Mouse (Mus musculus) spleen, adult 2 months (tissue): ENCODE data around the gene Gm45623. TPM values are rescaled to one million over a fixed set of nuclear protein-coding genes. Genes with fewer than 3 reads are reported as not detected.

Source experiments
- DNase-seq, 2 experiments: peaks; one replicate each; pipeline versions ENCODE4 v3.0.0 to v3.0.0-alpha.2; 2012 to 2021; ENCODE audit warnings: low spot score in 2 of 2, low read depth in 1 of 2
- H3K27ac ChIP-seq: fragments of 200-500 bp; 2 replicates; pipeline ENCODE4 v1.5.1; 2012; ENCODE audit warnings: low read length, inconsistent platforms; ENCODE audit not compliant: insufficient read depth
- H3K27me3 ChIP-seq: fragments of 200-500 bp; 2 replicates; pipeline ENCODE4 v1.6.1; 2012; ENCODE audit warnings: mild to moderate bottlenecking, moderate library complexity, low read length, inconsistent platforms; ENCODE audit not compliant: control insufficient read depth, insufficient read depth
- H3K36me3 ChIP-seq: fragments of 200-500 bp; 2 replicates; pipeline ENCODE4 v1.6.1; 2012; ENCODE audit warnings: mild to moderate bottlenecking, low read length, inconsistent platforms; ENCODE audit not compliant: control insufficient read depth, insufficient read depth
- H3K4me1 ChIP-seq: fragments of 200-500 bp; 2 replicates; pipeline ENCODE4 v1.6.1; 2011; ENCODE audit warnings: inconsistent platforms; ENCODE audit not compliant: control insufficient read depth, insufficient read depth, insufficient read length
- H3K4me3 ChIP-seq: fragments of 200-500 bp; 2 replicates; pipeline ENCODE4 v1.5.1; 2011; ENCODE audit warnings: mild to moderate bottlenecking, inconsistent platforms; ENCODE audit not compliant: insufficient read depth, insufficient read length; ENCODE audit errors: extremely low read depth
- CTCF ChIP-seq: fragments of 200-500 bp; IDR thresholded peaks from 2 replicates; pipeline ENCODE4 v1.5.1; 2011; ENCODE audit warnings: mild to moderate bottlenecking, inconsistent platforms; ENCODE audit not compliant: insufficient read depth, insufficient read length, insufficient replicate concordance; ENCODE audit errors: extremely low read depth
- POLR2A ChIP-seq: fragments of 200-500 bp; IDR thresholded peaks from 2 replicates; pipeline ENCODE4 v1.6.1; 2011; ENCODE audit warnings: low read depth, low read length, inconsistent platforms
- WGBS: fragments of 180-500 bp; shearing (Covaris S2); methylation state at CpG from one replicate; pipeline ENCODE4 v1.1.7; 2018; 5-methylcytosine and 5-hydroxymethylcytosine counted together
- polyA plus RNA-seq: library from polyadenylated mRNA; depleted of rRNA; stranded (reverse); fragments of >200 nt; gene quantifications from 2 replicates; pipeline ENCODE4 v1.2.3, GENCODE M21; 2012

Gm45623 gene
- polyA plus RNA-seq, 1 experiment, result 0.25 TPM

DNA sequence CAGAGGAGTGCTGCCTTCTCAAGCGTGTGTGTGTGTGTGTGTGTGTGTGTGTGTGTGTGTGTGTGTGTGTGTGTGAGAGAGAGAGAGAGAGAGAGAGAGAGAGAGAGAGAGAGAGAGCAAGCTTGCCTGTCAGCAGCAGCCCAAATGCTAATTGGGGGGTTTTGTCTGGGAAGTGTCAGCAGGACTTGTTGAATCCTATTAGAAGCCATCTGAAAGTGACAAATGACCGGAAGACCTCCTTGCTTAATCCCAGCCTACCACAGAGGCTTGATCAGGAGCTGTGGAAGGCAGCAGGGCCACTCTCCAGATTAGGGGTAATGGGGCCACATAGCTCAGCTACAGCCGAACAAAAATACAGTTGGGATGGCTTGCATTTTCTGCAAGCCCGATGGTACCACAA, 15.8 kb upstream of the Gm45623 start:
- DNase-seq, result no peak
- TF ChIP-seq POLR2A (no peak), CTCF (no peak)
- WGBS, result 76% methylated on average over 4 of the region's 4 CpGs
- no peaks in the 10 kb centered on the region for H3K27me3 ChIP-seq
- no peaks in the 10 kb centered on the region for H3K4me1 ChIP-seq
- no peaks in the 10 kb centered on the region for H3K36me3 ChIP-seq
- H3K4me3 ChIP-seq, result no peak overlapping the region
- H3K27ac ChIP-seq, result no peak overlapping the region

- Histone ChIP-seq H3K27me3 (no peaks in the 10 kb centered on the region), H3K4me3 (no peak overlapping the region), H3K36me3 (no peaks in the 10 kb centered on the region), H3K27ac (no peak overlapping the region), H3K4me1 (no peaks in the 10 kb centered on the region)
- TF ChIP-seq CTCF (no peak), POLR2A (no peak)
- DNase-seq, result no peak
- WGBS, result 75% methylated on average over 5 of the region's 5 CpGs
Observed at GRCm38 (mm10) chr13:56766211-56766610, 12.6 kb upstream of the Gm45623 start.

DNA sequence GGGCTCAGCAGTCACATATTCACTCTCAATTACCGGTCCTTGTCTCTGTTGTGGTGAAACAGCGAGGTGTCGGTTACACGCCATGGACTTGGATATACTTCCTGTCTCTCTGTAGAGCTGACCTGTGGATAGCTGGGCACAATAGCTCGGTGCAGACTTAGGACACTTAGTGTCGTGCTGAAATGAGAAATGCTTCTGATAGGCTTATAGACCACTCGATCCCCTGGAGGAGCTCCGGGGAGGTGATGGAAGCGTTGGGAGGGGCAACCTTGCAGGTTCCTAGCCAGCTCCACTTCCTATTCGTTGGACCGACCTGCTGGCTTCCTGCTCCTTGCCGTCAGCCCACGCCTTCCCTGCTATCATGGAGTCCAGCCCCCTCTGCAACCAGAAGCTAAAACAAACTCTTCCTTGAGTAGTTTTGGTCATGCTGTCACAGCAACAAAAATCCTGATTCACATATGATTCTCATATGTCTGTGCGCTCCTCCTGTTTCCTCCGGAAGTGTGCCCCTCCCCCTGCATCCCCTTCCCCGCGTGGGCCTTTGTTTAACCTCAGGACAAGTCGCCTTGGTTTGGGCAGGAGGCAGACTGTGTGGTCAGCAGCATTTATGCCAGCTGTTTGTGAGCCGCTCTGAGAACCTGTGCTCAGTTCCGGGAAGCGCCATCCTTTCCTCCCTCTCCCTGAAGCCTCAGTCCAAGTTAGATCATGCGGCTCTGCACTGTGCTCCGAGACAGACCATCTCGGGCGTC, 11.8 kb upstream of the Gm45623 start:
- DNase-seq, result no peak
- Histone ChIP-seq H3K4me3 (no peak overlapping the region), H3K4me1 (no peaks in the 10 kb centered on the region), H3K36me3 (no peaks in the 10 kb centered on the region), H3K27me3 (no peaks in the 10 kb centered on the region), H3K27ac (no peak overlapping the region)
- no peak for TF ChIP-seq POLR2A
- no peak for TF ChIP-seq CTCF
- 30% methylated on average over 25 of the region's 25 CpGs for WGBS

GRCm38 (mm10) chr13:56762446-56763229, 9.0 kb upstream of the Gm45623 start:
- H3K4me3 ChIP-seq, result no peak overlapping the region
- no peak for TF ChIP-seq CTCF
- TF ChIP-seq POLR2A, result no peak
- no peaks in the 10 kb centered on the region for H3K27me3 ChIP-seq
- H3K4me1 ChIP-seq, result no peaks in the 10 kb centered on the region
- WGBS, result 38% methylated on average over 13 of the region's 13 CpGs
- DNase-seq, result no peak
- H3K27ac ChIP-seq, result no peak overlapping the region
- H3K36me3 ChIP-seq, result no peaks in the 10 kb centered on the region

DNA sequence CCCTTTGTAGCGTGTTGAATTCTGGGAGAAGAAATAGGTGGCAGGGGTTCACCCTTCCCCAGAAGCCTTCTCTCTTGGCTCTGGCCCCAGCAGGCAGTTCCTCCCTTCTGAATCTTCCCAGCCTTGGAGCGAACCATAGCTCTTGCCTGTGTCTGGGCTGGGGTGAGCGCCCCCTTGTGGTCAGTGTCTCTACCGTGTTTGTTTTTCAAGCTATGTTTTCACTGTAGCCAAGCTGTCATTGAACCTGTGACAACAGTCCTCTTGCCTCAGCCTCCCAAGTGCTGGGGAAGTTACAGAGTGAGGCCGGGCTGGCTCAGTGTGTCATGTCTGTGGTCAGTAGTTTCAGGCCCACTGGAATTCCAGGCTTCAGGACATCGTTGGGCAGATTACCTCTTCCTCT, 4.9 kb upstream of the Gm45623 start:
- peak; percentile 19 to 60 for DNase-seq
- Histone ChIP-seq H3K27me3 (peaks cover under 1% of the 10 kb centered on the region; the same call in 1 of the 2 replicates), H3K4me3 (no peak overlapping the region), H3K4me1 (no peaks in the 10 kb centered on the region), H3K27ac (no peak overlapping the region), H3K36me3 (no peaks in the 10 kb centered on the region)
- TF ChIP-seq CTCF, result peak; percentile 73; the same call in 1 of the 2 replicates
- TF ChIP-seq POLR2A, result no peak
- WGBS, result 22% methylated on average over 6 of the region's 6 CpGs

DNA sequence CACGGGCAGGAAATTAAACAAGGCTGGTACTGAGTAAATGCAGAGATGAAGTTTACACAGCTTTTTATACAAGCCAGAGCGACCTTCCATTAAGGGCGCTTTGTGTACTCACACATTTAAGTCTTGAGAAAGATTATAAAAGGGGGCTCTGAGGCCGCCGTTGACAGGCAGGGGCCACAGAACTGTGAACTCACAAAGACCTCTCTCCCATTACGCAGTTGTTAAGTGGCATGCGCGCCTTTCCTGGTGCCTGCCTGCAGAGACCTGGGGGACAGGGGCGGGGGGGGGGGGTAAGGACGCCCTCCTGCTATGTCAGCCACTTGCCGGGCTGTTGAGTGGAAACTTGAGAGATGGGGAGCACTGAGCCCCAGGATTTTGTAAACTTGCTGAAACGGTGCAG, 3.6 kb upstream of the Gm45623 start:
- DNase-seq, result no peak
- TF ChIP-seq POLR2A, result no peak
- TF ChIP-seq CTCF, result no peak
- H3K4me3 ChIP-seq, result no peak overlapping the region
- peaks cover 7% of the 10 kb centered on the region for H3K27me3 ChIP-seq
- WGBS, result 81% methylated on average over 12 of the region's 12 CpGs
- H3K4me1 ChIP-seq, result peaks cover 2% of the 10 kb centered on the region; the same call in 1 of the 2 replicates
- H3K36me3 ChIP-seq, result no peaks in the 10 kb centered on the region
- no peak overlapping the region for H3K27ac ChIP-seq
